Mouse (Mus musculus) embryonic fibroblast, embryonic 13.5 days (primary cell): ENCODE results near the gene Gm21985.

ENCODE experiments used
- CTCF ChIP-seq: IDR thresholded peaks from 2 replicates; pipeline ENCODE4 v1.5.1; 2011; ENCODE audit warnings: mild to moderate bottlenecking, control low read depth, low read length, moderate library complexity, borderline replicate concordance; ENCODE audit not compliant: insufficient read depth
- POLR2A ChIP-seq: IDR thresholded peaks from 2 replicates; pipeline ENCODE4 v1.6.1; 2011; ENCODE audit warnings: low read depth, mild to moderate bottlenecking, control low read depth, low read length, moderate library complexity

GRCm38 (mm10) chr2:112430403-112430802 lies 164.3 kb downstream of the Gm21985 start:
- TF ChIP-seq CTCF = no peak
- no peak for TF ChIP-seq POLR2A
